Mouse (Mus musculus) forelimb bud, embryonic 11.5 days (tissue): Measurements from ENCODE around the gene Rnase1.
"Not testable (repeated sequence)": the region's sequence is repeated elsewhere in the genome, so short reads cannot be mapped to it uniquely, and the experiment has no call there.

ENCODE experiments used
- DNase-seq: peaks from one replicate; pipeline ENCODE4 v3.0.0-alpha.2; 2012; ENCODE audit warnings: low read depth, low spot score

Rnase1 gene

GRCm38 (mm10) chr14:51146685-51147084, at the start of gene Rnase1:
TSS of gene Rnase1 (minus strand) at chr14:51146785.
- no peak for DNase-seq

GRCm38 (mm10) chr14:51195681-51196080, 49.1 kb upstream of the Rnase1 start:
- DNase-seq, result no peak

GRCm38 (mm10) chr14:51181051-51181450, 34.5 kb upstream of the Rnase1 start:
- DNase-seq, result not testable (repeated sequence)

- DNase-seq, result no peak
Observed at GRCm38 (mm10) chr14:51173843-51174242, 27.3 kb upstream of the Rnase1 start.

GRCm38 (mm10) chr14:51172947-51173346, 26.4 kb upstream of the Rnase1 start:
- DNase-seq, result not testable (repeated sequence)

GRCm38 (mm10) chr14:51172095-51172865, 25.7 kb upstream of the Rnase1 start:
- DNase-seq, result not testable (repeated sequence)

- DNase-seq, result no peak
Observed at GRCm38 (mm10) chr14:51166068-51166467, 19.5 kb upstream of the Rnase1 start.

- no peak for DNase-seq
Observed at GRCm38 (mm10) chr14:51165435-51165834, 18.9 kb upstream of the Rnase1 start.

GRCm38 (mm10) chr14:51163323-51163722, 16.7 kb upstream of the Rnase1 start:
- DNase-seq, result not testable (repeated sequence)

GRCm38 (mm10) chr14:51161976-51162375, 15.4 kb upstream of the Rnase1 start, which contains the start of gene Rnase2b:
TSS of gene Rnase2b (plus strand) at chr14:51162260.
- not testable (repeated sequence) for DNase-seq

- DNase-seq, result no peak
Observed at GRCm38 (mm10) chr14:51157072-51157471, 10.5 kb upstream of the Rnase1 start.

- no peak for DNase-seq
Observed at GRCm38 (mm10) chr14:51156736-51157068, 10.1 kb upstream of the Rnase1 start.

GRCm38 (mm10) chr14:51156056-51156735, 9.6 kb upstream of the Rnase1 start:
- no peak for DNase-seq

- no peak for DNase-seq
Observed at GRCm38 (mm10) chr14:51152249-51152870, 5.8 kb upstream of the Rnase1 start.

GRCm38 (mm10) chr14:51150206-51150831, 3.7 kb upstream of the Rnase1 start:
- DNase-seq, result no peak

- DNase-seq, result no peak
Observed at GRCm38 (mm10) chr14:51149164-51149563, 2.6 kb upstream of the Rnase1 start.

GRCm38 (mm10) chr14:51148006-51148405, 1.4 kb upstream of the Rnase1 start:
- no peak for DNase-seq

- no peak for DNase-seq
Observed at GRCm38 (mm10) chr14:51145521-51145920, 1.1 kb downstream of the Rnase1 start.

- no peak for DNase-seq
Observed at GRCm38 (mm10) chr14:51144451-51144850, 2.1 kb downstream of the Rnase1 start.

GRCm38 (mm10) chr14:51143937-51144336, 2.6 kb downstream of the Rnase1 start:
- no peak for DNase-seq

- DNase-seq, result no peak
Observed at GRCm38 (mm10) chr14:51143287-51143686, 3.3 kb downstream of the Rnase1 start.

GRCm38 (mm10) chr14:51142568-51142967, 4.0 kb downstream of the Rnase1 start:
- DNase-seq, result no peak
